Mouse (Mus musculus) thymus, adult 2 months (tissue): ENCODE measurements at regions not wholly inside any gene's neighbourhood (a gene's known extent, or its start where the extent isn't known, plus 50 kb on each side); places are given as distances from the start of the nearest gene placed in this dataset.

Experiments used
- DNase-seq: peaks from one replicate; pipeline ENCODE4 v3.0.0; 2021
- H3K27ac ChIP-seq: fragments of 200-500 bp; 2 replicates; pipeline ENCODE4 v1.5.1; 2012; ENCODE audit warnings: low read length, control low read depth; ENCODE audit not compliant: control insufficient read depth, insufficient read depth
- H3K27me3 ChIP-seq: fragments of 200-500 bp; 2 replicates; pipeline ENCODE4 v1.6.1; 2012; ENCODE audit warnings: mild to moderate bottlenecking, low read length, moderate library complexity, mixed read lengths; ENCODE audit not compliant: control insufficient read depth, insufficient read depth
- H3K36me3 ChIP-seq: fragments of 200-500 bp; 2 replicates; pipeline ENCODE4 v1.6.1; 2012; ENCODE audit warnings: mild to moderate bottlenecking, low read length, moderate library complexity; ENCODE audit not compliant: control insufficient read depth, insufficient read depth
- H3K4me1 ChIP-seq: fragments of 200-500 bp; replicated peaks from 2 replicates; pipeline ENCODE4 v1.6.1; 2012; ENCODE audit warnings: low read length; ENCODE audit not compliant: control insufficient read depth, insufficient read depth
- H3K4me3 ChIP-seq: fragments of 200-500 bp; 2 replicates; pipeline ENCODE4 v1.5.1; 2012; ENCODE audit warnings: mild to moderate bottlenecking, low read length, control low read depth, moderate library complexity; ENCODE audit not compliant: control insufficient read depth, insufficient read depth
- CTCF ChIP-seq: fragments of 200-500 bp; IDR thresholded peaks from 2 replicates; pipeline ENCODE4 v1.5.1; 2012; ENCODE audit warnings: mild to moderate bottlenecking, control low read depth, low read length, moderate library complexity, borderline replicate concordance; ENCODE audit not compliant: control insufficient read depth, poor library complexity, insufficient read depth; ENCODE audit errors: extremely low read depth
- POLR2A ChIP-seq: fragments of 200-500 bp; IDR thresholded peaks from 2 replicates; pipeline ENCODE4 v1.6.1; 2012; ENCODE audit warnings: mild to moderate bottlenecking, low read length, control low read depth, moderate library complexity; ENCODE audit not compliant: control insufficient read depth, poor library complexity, insufficient read depth; ENCODE audit errors: extremely low read depth
- WGBS: fragments of 180-500 bp; shearing (Covaris S2); methylation state at CpG from one replicate; pipeline ENCODE4 v1.1.7; 2018; 5-methylcytosine and 5-hydroxymethylcytosine counted together

GRCm38 (mm10) chr4:7347317-7347716 lies 891.5 kb downstream of the Car8 start:
- WGBS = 60% methylated on average over 1 of the region's 1 CpGs
- H3K27ac ChIP-seq = no peak overlapping the region
- no peaks in the 10 kb centered on the region for H3K4me1 ChIP-seq
- H3K27me3 ChIP-seq = no peaks in the 10 kb centered on the region
- H3K4me3 ChIP-seq = no peak overlapping the region
- no peaks in the 10 kb centered on the region for H3K36me3 ChIP-seq
- TF ChIP-seq CTCF (no peak), POLR2A (no peak)
- DNase-seq = no peak

- DNase-seq = no peak
- Histone ChIP-seq H3K4me1 (no peaks in the 10 kb centered on the region), H3K36me3 (no peaks in the 10 kb centered on the region), H3K27ac (no peak overlapping the region), H3K27me3 (no peaks in the 10 kb centered on the region), H3K4me3 (no peak overlapping the region)
- 100% methylated on average over 1 of the region's 1 CpGs for WGBS
- TF ChIP-seq POLR2A = no peak
- no peak for TF ChIP-seq CTCF
Measured at GRCm38 (mm10) chr4:7341159-7341558, 897.7 kb downstream of the Car8 start.

GRCm38 (mm10) chr4:7314261-7314660 lies 924.6 kb downstream of the Car8 start:
- WGBS = 72% methylated on average over 4 of the region's 4 CpGs
- no peak overlapping the region for H3K4me3 ChIP-seq
- no peak overlapping the region for H3K27ac ChIP-seq
- H3K4me1 ChIP-seq = no peaks in the 10 kb centered on the region
- H3K36me3 ChIP-seq = no peaks in the 10 kb centered on the region
- no peaks in the 10 kb centered on the region for H3K27me3 ChIP-seq
- DNase-seq = no peak
- TF ChIP-seq POLR2A (no peak), CTCF (no peak)

- no peaks in the 10 kb centered on the region for H3K27me3 ChIP-seq
- H3K4me3 ChIP-seq = no peak overlapping the region
- no peak for DNase-seq
- WGBS = 44% methylated on average over 2 of the region's 2 CpGs
- no peaks in the 10 kb centered on the region for H3K36me3 ChIP-seq
- no peak for TF ChIP-seq CTCF
- TF ChIP-seq POLR2A = no peak
- H3K27ac ChIP-seq = no peak overlapping the region
- no peaks in the 10 kb centered on the region for H3K4me1 ChIP-seq
Measured at GRCm38 (mm10) chr4:7313219-7313618, 925.6 kb downstream of the Car8 start.

GRCm38 (mm10) chr4:7312160-7312559 lies 926.7 kb downstream of the Car8 start:
- H3K4me1 ChIP-seq = no peaks in the 10 kb centered on the region
- H3K36me3 ChIP-seq = no peaks in the 10 kb centered on the region
- no peak overlapping the region for H3K27ac ChIP-seq
- H3K4me3 ChIP-seq = no peak overlapping the region
- no peak for DNase-seq
- H3K27me3 ChIP-seq = no peaks in the 10 kb centered on the region
- no peak for TF ChIP-seq POLR2A
- TF ChIP-seq CTCF = no peak
- 83% methylated on average over 1 of the region's 1 CpGs for WGBS

- no peaks in the 10 kb centered on the region for H3K4me1 ChIP-seq
- no peaks in the 10 kb centered on the region for H3K36me3 ChIP-seq
- WGBS = 96% methylated on average over 4 of the region's 4 CpGs
- H3K4me3 ChIP-seq = no peak overlapping the region
- no peaks in the 10 kb centered on the region for H3K27me3 ChIP-seq
- no peak for TF ChIP-seq POLR2A
- TF ChIP-seq CTCF = no peak
- H3K27ac ChIP-seq = no peak overlapping the region
- DNase-seq = no peak
Measured at GRCm38 (mm10) chr4:7269047-7269446, 969.8 kb downstream of the Car8 start.

- Histone ChIP-seq H3K27ac (no peak overlapping the region), H3K36me3 (no peaks in the 10 kb centered on the region), H3K4me3 (no peak overlapping the region), H3K27me3 (no peaks in the 10 kb centered on the region), H3K4me1 (no peaks in the 10 kb centered on the region)
- WGBS = 93% methylated on average over 2 of the region's 2 CpGs
- no peak for DNase-seq
- no peak for TF ChIP-seq CTCF
- TF ChIP-seq POLR2A = no peak
Measured at GRCm38 (mm10) chr4:7256486-7256885, 982.4 kb downstream of the Car8 start.
